Mouse (Mus musculus): ENCODE results near the gene Hacl1.

Hacl1 gene

GRCm38 (mm10) chr14:31662555-31663211, 21.6 kb upstream of the Hacl1 start:
- DNase-seq (ENCODE audit: extremely low spot score, low read depth, low spot score): no peak

- DNase-seq (ENCODE audit: extremely low spot score, low read depth, low spot score): peak; percentile 90
Observed at GRCm38 (mm10) chr14:31661671-31662554, 20.8 kb upstream of the Hacl1 start.

GRCm38 (mm10) chr14:31660312-31661093, 19.4 kb upstream of the Hacl1 start:
- DNase-seq (ENCODE audit: extremely low spot score, low read depth, low spot score): no peak

GRCm38 (mm10) chr14:31659501-31660181, 18.6 kb upstream of the Hacl1 start:
- DNase-seq (ENCODE audit: extremely low spot score, low read depth, low spot score): no peak

GRCm38 (mm10) chr14:31658126-31658680, 17.1 kb upstream of the Hacl1 start:
- DNase-seq (ENCODE audit: extremely low spot score, low read depth, low spot score): no peak

- peak; percentile 67 for DNase-seq (ENCODE audit: extremely low spot score, low read depth, low spot score)
Observed at GRCm38 (mm10) chr14:31656857-31657645, 16.0 kb upstream of the Hacl1 start.

GRCm38 (mm10) chr14:31656386-31656785, 15.3 kb upstream of the Hacl1 start:
- no peak for DNase-seq (ENCODE audit: extremely low spot score, low read depth, low spot score)

- DNase-seq (ENCODE audit: extremely low spot score, low read depth, low spot score): no peak
Observed at GRCm38 (mm10) chr14:31655406-31655805, 14.3 kb upstream of the Hacl1 start.

- no peak for DNase-seq (ENCODE audit: extremely low spot score, low read depth, low spot score)
Observed at GRCm38 (mm10) chr14:31654816-31655215, 13.7 kb upstream of the Hacl1 start.

- no peak for DNase-seq (ENCODE audit: extremely low spot score, low read depth, low spot score)
Observed at GRCm38 (mm10) chr14:31653101-31653875, 12.2 kb upstream of the Hacl1 start.

GRCm38 (mm10) chr14:31652624-31653023, 11.5 kb upstream of the Hacl1 start:
- no peak for DNase-seq (ENCODE audit: extremely low spot score, low read depth, low spot score)

GRCm38 (mm10) chr14:31652106-31652505, 11.0 kb upstream of the Hacl1 start:
- no peak for DNase-seq (ENCODE audit: extremely low spot score, low read depth, low spot score)

- no peak for DNase-seq (ENCODE audit: extremely low spot score, low read depth, low spot score)
Observed at GRCm38 (mm10) chr14:31651206-31651605, 10.1 kb upstream of the Hacl1 start.

GRCm38 (mm10) chr14:31650347-31650746, 9.3 kb upstream of the Hacl1 start:
- no peak for DNase-seq (ENCODE audit: extremely low spot score, low read depth, low spot score)

GRCm38 (mm10) chr14:31647991-31648390, 6.9 kb upstream of the Hacl1 start:
- DNase-seq (ENCODE audit: extremely low spot score, low read depth, low spot score): no peak

GRCm38 (mm10) chr14:31645920-31646319, 4.8 kb upstream of the Hacl1 start:
- no peak for DNase-seq (ENCODE audit: extremely low spot score, low read depth, low spot score)

- no peak for DNase-seq (ENCODE audit: extremely low spot score, low read depth, low spot score)
Observed at GRCm38 (mm10) chr14:31644931-31645547, 4.0 kb upstream of the Hacl1 start.

GRCm38 (mm10) chr14:31644183-31644830, 3.2 kb upstream of the Hacl1 start:
- no peak for DNase-seq (ENCODE audit: extremely low spot score, low read depth, low spot score)

Measured in hindlimb bud, embryonic 11.5 days (tissue).